Mouse (Mus musculus) mesoderm, embryonic 11.5 days (tissue): Measurements from ENCODE around the gene Atg4c.
A peak's percentile ranks its signal among the peaks of the same experiment; 100 is the strongest.

Source experiments
- DNase-seq: peaks from one replicate; pipeline ENCODE4 v3.0.0-alpha.2; 2012; ENCODE audit warnings: low read depth, low spot score

Gene Atg4c

GRCm38 (mm10) chr4:99263663-99264062 lies 69.9 kb downstream of the Atg4c start:
- no peak for DNase-seq

GRCm38 (mm10) chr4:99266843-99267445 lies 73.2 kb downstream of the Atg4c start:
- no peak for DNase-seq

- DNase-seq, result peak; percentile 33
These were observed 79.1 kb downstream of the Atg4c start for GRCm38 (mm10) chr4:99272860-99273259.

- no peak for DNase-seq
These were observed 79.7 kb downstream of the Atg4c start for GRCm38 (mm10) chr4:99273466-99273865.

- no peak for DNase-seq
These were observed 80.2 kb downstream of the Atg4c start for GRCm38 (mm10) chr4:99273979-99274378.

GRCm38 (mm10) chr4:99278876-99279275 lies 85.1 kb downstream of the Atg4c start:
- no peak for DNase-seq

- DNase-seq, result no peak
These were observed 88.0 kb downstream of the Atg4c start for GRCm38 (mm10) chr4:99281711-99282110.

GRCm38 (mm10) chr4:99289286-99289685 lies 95.6 kb downstream of the Atg4c start:
- no peak for DNase-seq

- DNase-seq, result peak; percentile 45
These were observed 104.9 kb downstream of the Atg4c start for GRCm38 (mm10) chr4:99298676-99299075.

- no peak for DNase-seq
These were observed 111.1 kb downstream of the Atg4c start for GRCm38 (mm10) chr4:99304793-99305192.
